Mouse (Mus musculus) kidney, adult 2 months (tissue): ENCODE data around the gene Tmem161a.

ENCODE experiments used
- CTCF ChIP-seq: fragments of 200-500 bp; conservative IDR thresholded peaks from 2 replicates; pipeline ENCODE4 v1.5.1; 2011; ENCODE audit warnings: low read depth, mild to moderate bottlenecking, control low read depth, low read length, moderate library complexity, mixed read lengths; ENCODE audit not compliant: insufficient read depth, insufficient read length
- POLR2A ChIP-seq: fragments of 200-500 bp; IDR thresholded peaks from one replicate; pipeline ENCODE4 v1.6.1; 2011; ENCODE audit warnings: low read depth, low read length, control low read depth

- TF ChIP-seq POLR2A (no peak), CTCF (no peak)
These were observed 9.7 kb downstream of the Tmem161a start for GRCm38 (mm10) chr8:70181903-70182252.
